Mouse (Mus musculus) neural tube, embryonic 14.5 days (tissue): Measurements from ENCODE around the gene Csnk1e. TPM values are rescaled to one million over a fixed set of nuclear protein-coding genes. Genes with fewer than 3 reads are reported as not detected.
A peak's percentile ranks its signal among the peaks of the same experiment; 100 is the strongest.

Source experiments
- ATAC-seq: fragments of 200-750 bp; cut with Nextera tagmentation; 2 replicates; pipeline ENCODE4 v1.8.0; 2017; ENCODE audit warnings: low read depth, mild to moderate bottlenecking, moderate TSS enrichment, moderate library complexity
- H3K27ac ChIP-seq: fragments of 300-500 bp; sonication (generic); 2 replicates; pipeline ENCODE4 v1.5.1; 2014; ENCODE audit warnings: low read depth, mild to moderate bottlenecking, control low read depth, low read length, moderate library complexity, mixed read lengths
- H3K27me3 ChIP-seq: fragments of 300-500 bp; sonication (generic); 2 replicates; pipeline ENCODE4 v1.6.1; 2014; ENCODE audit warnings: low read length; ENCODE audit not compliant: control insufficient read depth, insufficient read depth
- H3K36me3 ChIP-seq: fragments of 300-500 bp; sonication (generic); 2 replicates; pipeline ENCODE4 v1.6.1; 2014; ENCODE audit warnings: low read length, mixed read lengths; ENCODE audit not compliant: control insufficient read depth, insufficient read depth
- H3K4me1 ChIP-seq: fragments of 300-500 bp; sonication (generic); 2 replicates; pipeline ENCODE4 v1.6.1; 2014; ENCODE audit warnings: low read length; ENCODE audit not compliant: control insufficient read depth, insufficient read depth
- H3K4me2 ChIP-seq: fragments of 300-500 bp; sonication (generic); 2 replicates; pipeline ENCODE4 v1.6.1; 2014; ENCODE audit warnings: mild to moderate bottlenecking, low read depth, low read length, control low read depth
- H3K4me3 ChIP-seq: fragments of 300-500 bp; sonication (generic); 2 replicates; pipeline ENCODE4 v1.5.1; 2014; ENCODE audit warnings: low read depth, low read length, control low read depth, mixed read lengths
- H3K9ac ChIP-seq: fragments of 300-500 bp; sonication (generic); replicated peaks from 2 replicates; pipeline ENCODE4 v1.6.1; 2014; ENCODE audit warnings: low read depth, mild to moderate bottlenecking, control low read depth, low read length, mixed read lengths
- H3K9me3 ChIP-seq: fragments of 300-500 bp; sonication (generic); 2 replicates; pipeline ENCODE4 v1.6.1; 2016; ENCODE audit warnings: low read length; ENCODE audit not compliant: control insufficient read depth
- WGBS: fragments of 180-500 bp; shearing (Covaris S2); extraction: QIAGEN DNeasy Blood & Tissue Kit; methylation state at CpG from one replicate; pipeline ENCODE4 v1.1.7; 2014; 5-methylcytosine and 5-hydroxymethylcytosine counted together
- polyA plus RNA-seq: library from polyadenylated mRNA; unstranded; fragments of >200 nt; fragmentation: Nextera tagmentation; extraction: Ambion mirVana; gene quantifications from 2 replicates; pipeline ENCODE4 v1.2.1, GENCODE M21; 2014

The Csnk1e gene
- polyA plus RNA-seq, 1 experiment from 2014 or later, result 202 TPM

DNA sequence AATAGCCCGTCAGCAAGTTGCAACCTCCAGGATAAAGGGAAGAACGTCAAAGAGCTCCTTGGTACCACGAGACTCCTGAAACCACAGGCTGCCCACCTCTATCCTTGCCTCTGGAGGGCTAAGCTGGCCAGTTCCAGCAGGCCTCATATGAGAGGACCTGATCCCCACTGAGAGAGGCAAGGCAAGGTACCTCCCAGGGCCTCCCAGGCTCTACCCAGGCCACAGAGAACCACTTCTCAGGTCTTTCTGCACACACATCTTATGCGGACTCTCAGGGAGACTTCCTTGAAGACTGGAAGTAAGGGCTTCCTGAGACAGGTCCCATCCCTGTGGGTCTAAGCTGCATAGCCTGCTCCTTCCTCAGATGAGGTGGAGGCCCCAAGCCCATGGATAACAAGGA, 16.0 kb downstream of the Csnk1e start:
- no peaks in the 10 kb centered on the region for H3K9me3 ChIP-seq
- H3K27ac ChIP-seq, result no peak overlapping the region
- no peak for ATAC-seq
- H3K4me1 ChIP-seq, result peaks cover 60% of the 10 kb centered on the region
- peak overlapping the region; percentile 12; the same call in 1 of the 2 replicates for H3K9ac ChIP-seq
- WGBS, result 57% methylated on average over 4 of the region's 4 CpGs
- peak overlapping the region; percentile 99 for H3K4me2 ChIP-seq
- no peaks in the 10 kb centered on the region for H3K27me3 ChIP-seq
- no peak overlapping the region for H3K4me3 ChIP-seq
- H3K36me3 ChIP-seq, result peaks cover 28% of the 10 kb centered on the region

DNA sequence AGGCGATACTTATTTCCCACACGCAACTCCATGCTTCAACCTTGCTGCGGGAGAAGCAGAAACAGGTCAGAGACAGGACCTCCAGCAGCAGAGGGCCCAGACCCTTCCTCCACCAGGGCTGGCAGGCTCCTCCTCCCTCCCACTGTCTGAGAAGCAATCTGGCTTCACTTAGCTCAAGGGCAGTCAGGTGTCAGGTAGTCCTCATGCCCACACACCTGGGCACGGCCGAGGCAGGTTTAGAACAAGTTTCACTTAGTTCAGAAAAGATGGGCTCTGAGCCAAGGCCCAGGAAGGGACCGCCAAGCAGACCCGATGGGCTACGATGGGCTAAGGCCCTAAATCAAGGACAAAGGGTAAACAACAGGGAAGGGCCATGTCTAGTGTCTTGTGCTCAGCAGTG, 16.6 kb downstream of the Csnk1e start:
- peaks cover 28% of the 10 kb centered on the region for H3K36me3 ChIP-seq
- H3K27me3 ChIP-seq, result no peaks in the 10 kb centered on the region
- no peak overlapping the region for H3K27ac ChIP-seq
- H3K9ac ChIP-seq, result no peak overlapping the region
- no peak overlapping the region for H3K4me3 ChIP-seq
- ATAC-seq, result no peak
- peaks cover 60% of the 10 kb centered on the region for H3K4me1 ChIP-seq
- H3K4me2 ChIP-seq, result peak overlapping the region; percentile 99
- WGBS, result 68% methylated on average over 8 of the region's 8 CpGs
- no peaks in the 10 kb centered on the region for H3K9me3 ChIP-seq

DNA sequence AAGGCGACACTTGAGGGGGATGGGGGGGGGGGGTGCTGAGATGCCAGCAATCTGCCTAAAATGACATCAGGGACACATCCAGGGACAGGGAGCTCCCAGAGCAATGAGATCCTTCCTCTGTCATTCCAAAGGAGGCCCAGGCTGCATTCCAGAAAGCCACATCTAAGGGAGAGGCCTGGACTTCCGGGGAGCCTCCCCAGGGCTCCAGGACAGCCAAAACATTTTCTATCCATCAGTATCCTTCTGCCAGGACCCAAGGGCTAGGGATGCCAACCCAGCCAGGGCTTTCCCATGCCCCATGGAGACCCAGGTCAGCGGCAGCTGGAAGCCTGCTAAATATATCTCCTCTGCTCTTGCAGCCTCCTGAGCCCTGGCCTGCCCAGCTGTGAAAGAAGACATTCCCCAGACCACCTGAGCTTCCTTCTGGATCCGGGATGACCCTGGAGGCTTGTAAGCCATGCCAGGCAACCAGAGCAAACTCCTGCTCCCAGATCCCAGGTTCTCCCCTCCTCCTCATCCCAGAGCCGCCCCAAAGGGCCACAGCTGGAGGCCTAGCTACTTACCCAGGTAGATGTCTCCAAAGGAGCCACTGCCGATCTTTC, 17.1 kb downstream of the Csnk1e start:
- Histone ChIP-seq H3K4me3 (no peak overlapping the region), H3K4me2 (peak overlapping the region; percentile 19; the same call in 1 of the 2 replicates), H3K9ac (no peak overlapping the region), H3K9me3 (no peaks in the 10 kb centered on the region), H3K36me3 (peaks cover 28% of the 10 kb centered on the region), H3K27me3 (no peaks in the 10 kb centered on the region), H3K27ac (no peak overlapping the region), H3K4me1 (peaks cover 60% of the 10 kb centered on the region)
- 84% methylated on average over 6 of the region's 6 CpGs for WGBS
- ATAC-seq, result no peak

DNA sequence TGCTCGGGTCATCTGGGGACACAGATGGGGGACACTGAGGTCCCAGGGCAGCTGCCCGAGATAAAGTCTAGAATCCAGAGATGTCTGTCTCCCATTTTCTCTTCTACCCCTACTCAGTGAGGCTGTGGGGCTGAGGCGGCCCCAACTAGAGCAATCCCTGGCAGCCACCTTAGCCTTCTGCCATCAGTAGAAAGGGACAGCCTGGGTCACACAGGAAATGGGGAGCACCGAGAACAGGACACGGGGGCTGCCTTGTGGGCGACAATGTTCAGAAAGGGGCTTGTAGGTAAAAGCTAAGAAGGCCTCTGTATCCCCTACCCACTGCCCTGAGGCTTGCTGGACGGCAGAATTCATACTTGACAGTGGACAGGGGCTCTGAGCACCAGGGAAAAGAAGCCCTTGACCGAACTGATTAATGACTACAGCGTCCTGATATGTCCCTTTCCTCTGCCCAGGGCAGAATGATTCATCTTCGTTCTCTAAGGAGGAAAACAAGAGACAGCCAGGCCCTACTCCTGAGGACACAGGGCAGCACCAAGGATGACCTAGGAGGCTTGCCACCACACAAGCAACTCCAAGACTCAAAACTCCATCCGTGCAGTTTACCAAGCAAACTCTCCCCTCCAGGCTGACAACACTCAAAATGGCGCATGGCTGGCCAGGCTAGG, 17.7 kb downstream of the Csnk1e start:
- Histone ChIP-seq H3K4me1 (peaks cover 57% of the 10 kb centered on the region), H3K27ac (no peak overlapping the region), H3K9ac (no peak overlapping the region), H3K4me3 (no peak overlapping the region), H3K36me3 (peaks cover 28% of the 10 kb centered on the region), H3K27me3 (no peaks in the 10 kb centered on the region), H3K9me3 (no peaks in the 10 kb centered on the region), H3K4me2 (no peak overlapping the region)
- ATAC-seq, result no peak
- WGBS, result 89% methylated on average over 12 of the region's 12 CpGs

DNA sequence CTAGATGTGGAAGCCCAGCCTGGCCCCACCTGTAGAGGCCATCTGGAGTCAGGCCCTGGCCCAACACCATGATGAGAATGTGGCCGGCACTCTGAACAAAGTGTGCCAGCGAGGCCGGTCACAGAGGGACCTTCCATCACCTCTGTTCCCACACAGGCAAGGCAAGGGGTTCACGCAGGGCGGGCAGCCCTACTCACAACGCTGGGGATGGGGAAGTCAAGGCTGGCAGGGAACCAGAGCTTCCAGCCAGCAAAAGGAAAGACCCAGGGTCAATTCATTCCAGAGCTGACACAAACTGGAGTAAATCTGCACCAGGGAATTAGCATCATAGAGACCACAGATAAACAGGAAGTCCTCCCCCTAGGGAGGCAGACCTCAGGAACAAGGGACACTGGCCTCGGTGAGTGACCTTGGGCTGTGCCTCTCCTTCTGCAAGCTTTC, 18.9 kb downstream of the Csnk1e start:
- H3K9me3 ChIP-seq, result no peaks in the 10 kb centered on the region
- H3K27me3 ChIP-seq, result no peaks in the 10 kb centered on the region
- no peak overlapping the region for H3K4me3 ChIP-seq
- ATAC-seq, result no peak
- peaks cover 52% of the 10 kb centered on the region for H3K4me1 ChIP-seq
- WGBS, result 72% methylated on average over 7 of the region's 7 CpGs
- no peak overlapping the region for H3K4me2 ChIP-seq
- H3K27ac ChIP-seq, result no peak overlapping the region
- H3K36me3 ChIP-seq, result peaks cover 28% of the 10 kb centered on the region
- H3K9ac ChIP-seq, result no peak overlapping the region

DNA sequence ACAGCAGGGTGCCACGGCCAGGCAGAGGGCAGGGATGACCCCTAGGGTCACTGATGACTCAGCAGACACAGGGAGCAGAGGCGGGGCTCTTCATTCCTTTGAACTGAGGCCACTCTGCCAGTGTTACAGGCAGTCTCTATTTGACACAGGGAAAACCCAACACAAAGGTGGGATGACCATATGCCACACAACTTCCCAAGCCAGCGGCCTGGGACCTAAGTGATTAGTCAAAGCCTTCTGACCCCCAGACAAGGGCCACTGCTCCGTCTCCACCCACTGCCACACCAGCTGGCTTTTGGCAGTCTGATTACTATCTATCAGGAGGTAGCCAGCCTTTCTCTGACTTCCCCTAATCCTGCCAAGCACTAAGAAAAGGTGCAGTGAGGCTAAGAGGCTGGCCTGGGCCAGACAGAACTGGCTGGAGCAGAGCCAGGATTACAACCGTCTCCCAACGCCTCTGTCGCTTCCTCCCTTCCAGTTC, 20.1 kb downstream of the Csnk1e start:
- H3K9me3 ChIP-seq, result no peaks in the 10 kb centered on the region
- no peaks in the 10 kb centered on the region for H3K27me3 ChIP-seq
- no peak for ATAC-seq
- H3K4me2 ChIP-seq, result no peak overlapping the region
- H3K27ac ChIP-seq, result no peak overlapping the region
- H3K4me1 ChIP-seq, result peaks cover 46% of the 10 kb centered on the region
- H3K36me3 ChIP-seq, result peaks cover 32% of the 10 kb centered on the region
- WGBS, result 51% methylated on average over 7 of the region's 7 CpGs
- no peak overlapping the region for H3K4me3 ChIP-seq
- no peak overlapping the region for H3K9ac ChIP-seq

DNA sequence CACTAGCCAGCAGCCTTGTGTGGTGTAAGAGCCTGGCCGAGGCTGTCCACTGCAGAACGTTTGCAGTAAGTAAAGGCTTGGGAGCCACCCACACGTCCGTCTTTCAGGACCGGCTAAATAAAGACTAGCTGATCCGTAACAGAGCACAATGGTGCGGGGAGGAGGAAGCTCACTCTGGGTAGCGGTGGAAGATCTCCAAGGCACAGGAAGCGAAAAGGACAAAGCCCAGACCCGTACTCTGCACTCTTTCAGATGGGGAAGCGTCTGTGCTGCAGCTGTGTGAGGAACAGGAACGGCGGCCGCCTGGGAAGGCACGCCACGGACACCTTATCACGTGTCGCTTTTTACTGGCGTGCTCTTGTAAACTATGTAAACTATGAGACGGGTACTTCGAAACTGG, 22.5 kb downstream of the Csnk1e start:
- WGBS, result 69% methylated on average over 21 of the region's 21 CpGs
- Histone ChIP-seq H3K4me3 (no peak overlapping the region), H3K4me1 (peaks cover 23% of the 10 kb centered on the region), H3K9ac (no peak overlapping the region), H3K4me2 (no peak overlapping the region), H3K27ac (no peak overlapping the region), H3K36me3 (peaks cover 48% of the 10 kb centered on the region), H3K27me3 (no peaks in the 10 kb centered on the region), H3K9me3 (no peaks in the 10 kb centered on the region)
- no peak for ATAC-seq

DNA sequence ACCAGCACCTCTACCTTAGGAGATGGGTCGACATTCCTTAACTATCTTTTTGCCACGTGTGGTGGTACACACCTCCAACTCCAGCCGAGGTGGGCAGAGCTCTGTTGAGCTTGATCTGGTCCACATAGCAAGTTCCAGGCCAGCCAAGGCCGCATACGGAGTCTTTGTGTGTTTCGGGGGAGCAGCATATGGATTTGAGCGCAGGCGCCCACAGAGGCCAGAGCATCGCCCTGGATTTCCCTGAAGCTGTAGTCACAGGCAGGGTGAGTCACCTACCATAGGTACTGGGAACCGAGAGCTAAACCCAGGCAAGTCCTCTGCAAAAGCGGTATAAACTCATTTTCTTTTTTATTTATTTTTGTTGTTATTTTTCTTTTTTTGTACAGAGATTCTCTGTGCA, 23.0 kb downstream of the Csnk1e start:
- no peak overlapping the region for H3K27ac ChIP-seq
- H3K4me1 ChIP-seq, result peaks cover 21% of the 10 kb centered on the region
- no peak overlapping the region for H3K9ac ChIP-seq
- 95% methylated on average over 11 of the region's 11 CpGs for WGBS
- no peak overlapping the region for H3K4me2 ChIP-seq
- ATAC-seq, result no peak
- H3K36me3 ChIP-seq, result peaks cover 49% of the 10 kb centered on the region
- H3K4me3 ChIP-seq, result no peak overlapping the region
- H3K9me3 ChIP-seq, result no peaks in the 10 kb centered on the region
- no peaks in the 10 kb centered on the region for H3K27me3 ChIP-seq

DNA sequence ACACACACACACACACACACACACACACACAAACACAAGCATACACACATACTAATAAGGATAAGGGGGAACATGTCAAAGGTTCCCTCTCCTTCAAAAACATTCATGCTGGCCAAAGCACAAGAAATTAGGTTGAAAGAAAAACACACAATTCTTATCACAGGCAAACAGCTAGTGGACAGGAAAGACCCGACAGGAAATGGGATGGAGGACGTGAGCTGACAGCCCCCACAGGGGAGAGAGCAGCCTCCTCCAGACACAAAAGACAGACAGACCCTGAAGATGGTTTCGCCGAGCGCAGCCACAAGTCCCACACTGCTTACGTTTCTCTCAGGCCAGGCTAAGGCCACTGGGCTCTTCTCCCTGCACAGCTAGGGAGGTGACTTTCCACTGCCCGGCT, 23.4 kb downstream of the Csnk1e start:
- Histone ChIP-seq H3K27ac (no peak overlapping the region), H3K9me3 (no peaks in the 10 kb centered on the region), H3K4me2 (no peak overlapping the region), H3K36me3 (peaks cover 49% of the 10 kb centered on the region), H3K27me3 (no peaks in the 10 kb centered on the region), H3K4me1 (peaks cover 17% of the 10 kb centered on the region), H3K4me3 (no peak overlapping the region), H3K9ac (no peak overlapping the region)
- ATAC-seq, result no peak
- WGBS, result 80% methylated on average over 7 of the region's 7 CpGs
